Mouse (Mus musculus) v-Abl transformed pro-B cells (cell line): ENCODE measurements around the gene 1700003E16Rik.

Source experiments
- in situ Hi-C, 2 experiments: fragments of 400-800 bp; cut with MboI; formaldehyde crosslinking; loops; one replicate each; pipeline ENCODE4 v1.15.1; 2025; ENCODE audit not compliant: unreplicated experiment in 2 of 2

Gene 1700003E16Rik

GRCm38 (mm10) chr6:83156259-83156684 is at the start of gene 1700003E16Rik, which contains the start of gene Wdr54:
TSS of gene 1700003E16Rik (plus strand) at chr6:83156404.
TSS of gene Wdr54 (minus strand) at chr6:83156397.
- in situ Hi-C loops: loop anchor here (5.0 to 10.0 kb wide), 3 partner anchors 39 to 159 kb away; partner anchors contain the start of genes Ccdc142 (in 1 of the 2), Gm42688 (in 1 of the 2), Mogs (in 1 of the 2) and Mrpl53 (in 1 of the 2)

GRCm38 (mm10) chr6:83107566-83108400 is 48.4 kb upstream of the 1700003E16Rik start:
- in situ Hi-C loops: loop anchor here (5.0 to 10.0 kb wide), 6 partner anchors 47 to 397 kb away; partner anchors contain the start of genes 1700003E16Rik (in 1 of the 2), Dguok (in 1 of the 2), Mob1a (in 1 of the 2) and Mthfd2 (in 1 of the 2)

GRCm38 (mm10) chr6:83108762-83109668 is 47.2 kb upstream of the 1700003E16Rik start, which contains the start of gene Mrpl53:
TSS of gene Mrpl53 (plus strand) at chr6:83109040.
- in situ Hi-C loops: loop anchor here (5.0 to 10.0 kb wide), 6 partner anchors 46 to 396 kb away; partner anchors contain the start of genes 1700003E16Rik (in 1 of the 2), Dguok (in 1 of the 2), Mob1a (in 1 of the 2) and Mthfd2 (in 1 of the 2)

- in situ Hi-C loops: no loop called here
These were observed 44.6 kb upstream of the 1700003E16Rik start for GRCm38 (mm10) chr6:83111510-83112136.

- in situ Hi-C loops: loop anchor here in 1 of 2 experiments (5.0 kb wide), 1 partner anchor 42 kb away; the partner anchor contains the start of genes 1700003E16Rik and Wdr54
These were observed 41.1 kb upstream of the 1700003E16Rik start, which contains the start of gene Mogs for GRCm38 (mm10) chr6:83115011-83115671. TSS of gene Mogs (plus strand) at chr6:83115496.

- in situ Hi-C loops: loop anchor here in 1 of 2 experiments (5.0 kb wide), 1 partner anchor 41 kb away; the partner anchor contains the start of genes 1700003E16Rik and Wdr54
These were observed 40.4 kb upstream of the 1700003E16Rik start for GRCm38 (mm10) chr6:83115682-83116372.

GRCm38 (mm10) chr6:83116373-83117164 is 39.6 kb upstream of the 1700003E16Rik start:
- in situ Hi-C loops: loop anchor here in 1 of 2 experiments (5.0 kb wide), 1 partner anchor 41 kb away; the partner anchor contains the start of genes 1700003E16Rik and Wdr54

- in situ Hi-C loops: loop anchor here in 1 of 2 experiments (5.0 kb wide), 1 partner anchor 40 kb away; the partner anchor contains the start of genes 1700003E16Rik and Wdr54
These were observed 39.1 kb upstream of the 1700003E16Rik start for GRCm38 (mm10) chr6:83117165-83117438.

GRCm38 (mm10) chr6:83117616-83118015 is 38.6 kb upstream of the 1700003E16Rik start:
- in situ Hi-C loops: loop anchor here in 1 of 2 experiments (5.0 kb wide), 1 partner anchor 40 kb away; the partner anchor contains the start of genes 1700003E16Rik and Wdr54

- in situ Hi-C loops: loop anchor here in 1 of 2 experiments (5.0 kb wide), 1 partner anchor 39 kb away; the partner anchor contains the start of genes 1700003E16Rik and Wdr54
These were observed 37.8 kb upstream of the 1700003E16Rik start for GRCm38 (mm10) chr6:83118369-83118768.

- in situ Hi-C loops: loop anchor here in 1 of 2 experiments (5.0 kb wide), 1 partner anchor 38 kb away; the partner anchor contains the start of genes 1700003E16Rik and Wdr54
These were observed 37.1 kb upstream of the 1700003E16Rik start for GRCm38 (mm10) chr6:83118825-83119733.

GRCm38 (mm10) chr6:83119734-83120051 is 36.5 kb upstream of the 1700003E16Rik start:
- in situ Hi-C loops: loop anchor here (5.0 kb wide), 2 partner anchors 38 to 388 kb away; partner anchors contain the start of genes 1700003E16Rik (in 1 of the 2), Dguok (in 1 of the 2) and Wdr54 (in 1 of the 2)

- in situ Hi-C loops: loop anchor here in 1 of 2 experiments (5.0 kb wide), 1 partner anchor 386 kb away; the partner anchor contains the start of gene Dguok
These were observed 35.0 kb upstream of the 1700003E16Rik start, which contains the start of gene Wbp1 for GRCm38 (mm10) chr6:83120930-83121862. TSS of gene Wbp1 (minus strand) at chr6:83121559.

- in situ Hi-C loops: loop anchor here in 1 of 2 experiments (5.0 kb wide), 1 partner anchor 385 kb away; the partner anchor contains the start of gene Dguok
These were observed 34.1 kb upstream of the 1700003E16Rik start for GRCm38 (mm10) chr6:83121863-83122710.
